Mouse (Mus musculus) CD4-positive naive resting alpha-beta T cell, adult 57 days (primary cell): ENCODE results near the gene Pde12. TPM values are rescaled to one million over a fixed set of nuclear protein-coding genes. Genes with fewer than 3 reads are reported as not detected.

Source experiments
- total RNA-seq: library from RNA; stranded (reverse); gene quantifications from one replicate; pipeline ENCODE4 v1.2.4, GENCODE M21; 2023

The Pde12 gene
- 14.0 TPM for total RNA-seq

GRCm38 (mm10) chr14:26669292-26670073 lies at the start of gene Pde12:
Pde12 (minus strand) TSS chr14:26669883.

GRCm38 (mm10) chr14:26692974-26693373 lies 23.3 kb upstream of the Pde12 start, which contains the start of gene Dnah12:
Dnah12 (plus strand) TSS chr14:26693274.

GRCm38 (mm10) chr14:26637851-26638707 lies 31.6 kb downstream of the Pde12 start, which contains the start of gene Arf4:
Arf4 (plus strand) TSS chr14:26638074.

Other genes starting within 250 kb of the Pde12 start
- gene Slmap, start 135.0 kb downstream of the Pde12 start, total RNA-seq: 67.2 TPM
- 26.1 TPM for gene Dennd6a, start 96.0 kb downstream of the Pde12 start, total RNA-seq
- gene Arf4, start 31.8 kb downstream of the Pde12 start, total RNA-seq: 200 TPM
- not detected for gene Dnah12, start 23.4 kb upstream of the Pde12 start, total RNA-seq
- not detected for gene Asb14, start 224.7 kb upstream of the Pde12 start, total RNA-seq